Mouse (Mus musculus): ENCODE measurements at regions not wholly inside any gene's neighbourhood (a gene's known extent, or its start where the extent isn't known, plus 50 kb on each side); places are given as distances from the start of the nearest gene placed in this dataset.

GRCm38 (mm10) chr9:46737446-46737845 lies 261.1 kb upstream of the Gm4791 start:
- in situ Hi-C loops (cut with MboI, MseI), result loop anchor here (5.0 kb wide), 1 partner anchor 965 kb away; no protein-coding TSS in a partner anchor

- in situ Hi-C loops (cut with MboI, MseI), result loop anchor here (5.0 kb wide), 1 partner anchor 966 kb away; no protein-coding TSS in a partner anchor
Measured at GRCm38 (mm10) chr9:46736232-46736631, 262.3 kb upstream of the Gm4791 start.

DNA sequence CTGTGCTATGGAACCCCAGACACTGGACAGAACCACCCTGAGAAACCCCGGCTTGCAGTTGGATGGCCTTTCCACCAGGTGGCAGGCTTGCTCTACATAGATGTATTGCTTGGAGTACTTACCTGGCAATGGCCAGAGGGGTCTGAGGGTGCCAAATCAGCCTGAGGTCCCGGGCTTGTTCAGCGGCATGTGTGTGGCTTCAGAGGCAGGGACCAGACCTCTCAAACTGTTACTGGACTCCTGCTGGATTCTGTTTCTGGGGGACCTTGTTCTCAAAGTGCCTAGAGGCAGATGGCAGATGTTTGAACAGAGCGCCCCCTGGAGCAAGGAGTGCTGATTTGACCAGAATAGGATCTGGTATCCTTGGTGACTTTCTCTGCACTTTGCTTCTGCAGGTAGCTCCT lies 262.9 kb upstream of the Gm4791 start:
- in situ Hi-C loops (cut with MboI, MseI), result loop anchor here (5.0 kb wide), 1 partner anchor 967 kb away; no protein-coding TSS in a partner anchor

DNA sequence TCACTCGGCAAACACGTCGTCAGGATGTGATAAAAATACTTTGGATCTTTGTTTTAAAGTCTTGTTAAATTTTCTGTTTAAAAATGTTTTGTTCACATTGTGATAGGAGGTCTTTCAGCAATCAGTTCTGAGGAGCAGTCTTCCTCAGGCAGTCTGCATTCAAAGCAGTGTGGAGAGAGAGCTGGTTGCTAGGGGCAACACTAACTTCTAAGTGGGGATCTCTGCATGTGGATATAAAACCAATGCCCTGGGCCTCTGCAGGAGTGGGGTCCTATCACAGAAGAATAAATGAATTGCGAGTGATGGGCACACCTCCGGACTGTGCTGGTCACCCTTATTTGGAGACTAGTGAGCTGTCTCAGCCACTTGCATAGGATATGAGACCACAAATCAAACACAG lies 270.1 kb upstream of the Gm4791 start:
- in situ Hi-C loops (cut with MboI, MseI), result no loop called here

GRCm38 (mm10) chr9:46724231-46724630 lies 274.3 kb upstream of the Gm4791 start:
- in situ Hi-C loops (cut with MboI, MseI), result no loop called here

DNA sequence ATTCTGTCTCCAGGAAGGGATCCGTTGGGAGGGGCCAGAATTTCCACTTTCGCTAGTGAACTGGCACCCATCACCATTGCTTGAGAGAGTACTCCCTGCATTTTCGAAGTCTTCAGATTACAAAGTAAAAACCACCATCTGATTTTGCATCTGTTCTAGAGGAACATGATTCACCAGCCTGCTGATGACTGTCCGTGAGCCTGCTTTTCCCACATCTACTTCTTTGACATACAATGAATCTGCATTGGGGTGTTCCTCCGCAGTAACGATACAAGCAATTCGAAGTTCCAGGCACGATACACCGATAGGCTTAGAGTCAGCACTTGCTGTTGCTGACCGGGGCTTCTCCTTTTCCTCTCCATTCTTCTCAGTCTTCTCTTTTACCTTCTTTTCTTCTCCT lies 285.1 kb upstream of the Gm4791 start:
- in situ Hi-C loops (cut with MboI, MseI), result no loop called here

GRCm38 (mm10) chr9:46704151-46704905 lies 294.2 kb upstream of the Gm4791 start:
- in situ Hi-C loops (cut with MboI, MseI), result no loop called here

DNA sequence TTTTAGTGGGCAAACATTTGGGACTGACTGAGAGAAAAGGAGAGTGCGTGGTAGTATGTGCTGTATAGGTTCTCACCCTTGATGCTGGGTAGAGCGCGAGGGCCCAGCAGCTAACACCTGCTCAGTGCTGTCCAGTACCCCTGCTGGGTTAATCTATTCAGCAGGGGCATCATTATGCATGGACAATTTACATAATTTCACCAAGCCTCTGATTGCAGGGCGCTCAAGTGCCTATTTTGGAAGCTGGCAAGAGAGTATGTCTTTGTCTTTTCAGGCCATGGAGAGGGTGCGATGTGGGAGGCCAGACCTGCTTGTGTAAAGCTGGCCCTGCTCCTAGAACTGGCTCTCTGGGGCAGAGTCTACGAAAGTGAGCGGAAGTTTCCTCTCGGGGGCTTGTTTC lies 294.9 kb upstream of the Gm4791 start:
- in situ Hi-C loops (cut with MboI, MseI), result no loop called here

- in situ Hi-C loops (cut with MboI, MseI), result no loop called here
Measured at GRCm38 (mm10) chr9:46702901-46703636, 295.5 kb upstream of the Gm4791 start.

DNA sequence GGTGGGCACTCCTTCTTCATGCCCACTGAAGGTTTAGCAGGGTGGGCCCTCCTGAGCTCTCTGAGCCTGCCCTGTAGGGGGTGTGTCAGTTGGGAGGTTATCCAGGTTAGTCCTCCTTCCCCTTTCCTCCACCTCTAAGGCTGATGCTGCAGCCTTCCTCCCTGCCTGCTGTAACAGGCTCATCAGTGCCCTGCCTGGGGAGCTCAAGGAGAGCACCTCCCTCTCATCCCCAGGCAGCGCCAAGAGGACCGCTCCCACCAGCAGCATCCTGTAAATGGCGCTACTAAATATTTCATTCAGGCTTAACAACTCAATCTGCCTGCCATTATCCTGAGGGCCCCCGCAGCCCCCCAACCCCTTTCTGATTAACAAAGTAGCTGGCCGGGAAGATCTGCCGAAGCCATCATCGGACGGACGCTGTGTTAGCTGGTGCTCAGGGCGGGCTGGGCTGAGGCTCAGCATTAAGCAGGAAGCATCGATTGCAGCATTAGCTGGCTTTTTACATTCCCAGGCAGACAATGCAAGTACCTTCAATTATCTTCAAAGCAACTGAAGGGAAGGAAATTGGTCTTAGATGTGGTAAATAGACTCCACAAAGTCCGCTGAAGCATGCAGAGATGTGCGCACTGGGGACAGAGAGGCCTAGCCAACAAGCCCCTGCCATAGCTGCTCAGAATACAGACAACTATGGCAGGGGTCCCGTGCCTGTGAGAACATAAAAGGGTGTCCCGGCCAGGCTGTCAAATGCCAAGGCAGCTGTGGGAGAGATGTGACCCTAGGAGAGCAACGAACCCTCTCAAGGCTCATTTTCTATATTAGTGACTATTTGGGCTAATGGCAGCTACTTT lies 296.3 kb upstream of the Gm4791 start:
- in situ Hi-C loops (cut with MboI, MseI), result no loop called here

DNA sequence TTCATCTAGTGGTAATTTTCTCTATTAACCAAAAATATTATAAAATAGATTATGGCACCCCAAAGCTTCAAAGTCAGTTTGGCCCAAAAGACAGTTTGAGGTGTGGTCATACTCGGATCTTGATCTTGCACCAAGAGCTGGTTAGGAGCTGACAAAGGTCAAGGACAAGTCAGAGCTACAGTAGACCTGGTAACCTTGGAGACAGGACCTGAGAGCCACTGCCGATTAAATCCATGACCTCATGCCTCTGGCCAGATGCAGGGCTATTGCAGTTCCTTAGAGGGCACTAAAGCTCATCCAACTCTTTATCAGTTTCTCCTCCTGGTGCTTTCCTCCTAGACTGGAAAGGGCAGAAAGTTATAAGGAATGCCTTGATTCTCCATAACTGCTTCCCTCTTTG lies 302.4 kb upstream of the Gm4791 start:
- in situ Hi-C loops (cut with MboI, MseI), result no loop called here

DNA sequence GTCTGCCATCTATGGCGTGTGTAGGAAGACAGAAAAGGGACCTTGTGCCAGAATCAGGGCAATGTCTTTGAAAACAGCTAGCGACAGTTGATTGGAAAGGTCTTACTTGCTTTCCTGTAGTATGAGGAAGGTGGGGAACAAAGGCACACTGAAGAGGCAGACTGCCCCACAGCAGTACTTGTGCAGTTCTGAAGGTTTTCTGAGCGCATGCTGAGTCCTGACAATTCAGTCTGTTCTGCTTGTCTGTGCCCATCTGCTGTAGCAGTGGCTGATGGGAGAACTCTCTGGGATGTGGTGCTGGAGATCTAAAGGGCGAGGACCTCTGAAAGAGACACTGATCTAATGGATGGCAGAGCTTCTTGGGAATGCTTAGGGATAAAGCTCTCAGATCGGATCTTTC lies 309.2 kb upstream of the Gm4791 start:
- in situ Hi-C loops (cut with MboI, MseI), result no loop called here

- in situ Hi-C loops (cut with MboI, MseI), result no loop called here
Measured at GRCm38 (mm10) chr9:46684113-46684850, 314.3 kb upstream of the Gm4791 start.

- in situ Hi-C loops (cut with MboI, MseI), result no loop called here
Measured at GRCm38 (mm10) chr9:46672050-46672449, 326.5 kb upstream of the Gm4791 start.

DNA sequence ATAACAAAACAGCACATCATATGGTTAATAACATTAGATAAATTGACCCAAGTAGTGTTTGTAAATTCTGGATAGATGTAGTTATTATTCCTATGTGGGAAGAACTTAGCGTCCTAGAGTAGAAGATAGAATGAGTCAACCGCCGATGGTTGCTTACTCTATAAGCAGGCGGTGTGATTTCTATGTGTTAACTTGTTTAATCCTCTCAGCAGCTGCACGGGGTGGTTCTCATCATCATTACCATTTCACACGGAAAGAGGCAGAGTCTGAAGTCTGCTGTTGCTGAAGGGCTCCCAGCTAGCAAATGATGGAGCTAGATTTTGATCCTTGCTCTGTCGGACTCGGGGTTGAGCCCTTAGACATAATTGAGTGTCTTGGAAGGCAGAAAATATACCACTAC lies 334.6 kb upstream of the 4931429L15Rik start:
- in situ Hi-C loops (cut with MboI, MseI), result loop anchor here (10.0 kb wide), 1 partner anchor 1650 kb away; no protein-coding TSS in a partner anchor

DNA sequence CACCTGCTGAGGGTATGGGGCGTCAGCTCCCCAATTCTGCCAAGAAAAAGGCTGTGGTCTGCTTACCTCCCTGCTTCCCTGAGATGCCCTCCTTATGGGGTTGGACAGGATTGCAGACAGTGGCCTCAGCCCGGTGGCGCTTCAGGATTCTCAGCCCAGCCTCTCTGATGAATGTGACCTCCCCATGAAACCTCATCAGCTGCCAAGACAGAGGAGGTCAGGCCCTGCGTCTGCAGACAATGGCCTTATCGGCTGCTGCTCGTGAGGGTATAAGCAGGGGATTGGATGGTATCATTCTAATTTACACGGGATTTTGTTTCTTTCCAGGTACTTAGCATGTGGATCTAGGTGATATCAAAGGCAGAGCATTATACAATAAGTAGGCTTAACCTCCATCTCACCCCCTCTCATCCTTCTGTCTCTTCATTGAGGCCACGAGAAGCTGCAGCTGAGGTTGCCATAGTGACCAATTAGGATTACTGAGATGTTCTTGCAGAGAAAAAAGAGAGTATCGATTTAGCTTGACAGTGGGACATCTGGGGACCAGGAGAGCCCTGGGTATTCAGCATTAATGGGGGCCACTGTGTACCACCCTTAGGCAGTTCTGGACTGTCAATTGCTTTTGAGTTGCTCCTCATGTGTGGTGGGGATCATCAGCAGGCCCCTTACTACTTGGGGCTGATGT lies 327.6 kb upstream of the 4931429L15Rik start:
- in situ Hi-C loops (cut with MboI, MseI), result no loop called here

- in situ Hi-C loops (cut with MboI, MseI), result no loop called here
Measured at GRCm38 (mm10) chr9:46645469-46645884, 325.7 kb upstream of the 4931429L15Rik start.

- in situ Hi-C loops (cut with MboI, MseI), result no loop called here
Measured at GRCm38 (mm10) chr9:46643551-46643950, 323.8 kb upstream of the 4931429L15Rik start.

DNA sequence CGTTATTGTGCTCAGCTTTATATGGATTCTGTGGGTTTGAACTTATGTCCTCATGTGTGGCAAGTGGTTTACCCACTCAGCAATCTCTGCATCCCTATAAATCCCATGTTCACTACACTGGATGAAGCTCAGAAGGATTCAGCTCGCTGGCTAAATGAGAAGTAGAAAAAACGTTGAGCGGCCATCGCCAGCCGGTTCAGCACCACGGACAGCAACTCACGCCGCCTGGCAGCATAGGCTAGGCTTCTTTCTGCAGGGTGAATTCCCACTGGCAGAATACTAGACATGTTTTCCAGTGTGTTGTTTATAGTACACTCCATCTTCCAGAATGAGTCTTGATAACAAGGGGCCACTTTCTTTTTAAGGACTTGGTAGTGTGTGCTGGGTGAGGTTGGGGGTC lies 322.9 kb upstream of the 4931429L15Rik start:
- in situ Hi-C loops (cut with MboI, MseI), result no loop called here

- in situ Hi-C loops (cut with MboI, MseI), result no loop called here
Measured at GRCm38 (mm10) chr9:46636261-46637010, 316.6 kb upstream of the 4931429L15Rik start.
